Mouse (Mus musculus) limb, embryonic 13.5 days (tissue): ENCODE results near the gene Anxa4. TPM values are rescaled to one million over a fixed set of nuclear protein-coding genes. Genes with fewer than 3 reads are reported as not detected.

Experiments
- ATAC-seq: fragments of 200-750 bp; cut with Nextera tagmentation; 2 replicates; pipeline ENCODE4 v1.8.0; 2017; ENCODE audit warnings: low read depth, moderate number of reproducible peaks, moderate TSS enrichment; ENCODE audit not compliant: low FRiP score
- H3K27ac ChIP-seq: fragments of 300-500 bp; sonication (generic); 2 replicates; pipeline ENCODE4 v1.5.1; 2015; ENCODE audit warnings: inconsistent platforms, mild to moderate bottlenecking, moderate library complexity
- H3K27me3 ChIP-seq: fragments of 300-500 bp; sonication (generic); 2 replicates; pipeline ENCODE4 v1.6.1; 2015; ENCODE audit warnings: mild to moderate bottlenecking, inconsistent platforms
- H3K36me3 ChIP-seq: fragments of 300-500 bp; sonication (generic); 2 replicates; pipeline ENCODE4 v1.6.1; 2015; ENCODE audit warnings: inconsistent platforms, mild to moderate bottlenecking, moderate library complexity
- H3K4me1 ChIP-seq: fragments of 300-500 bp; sonication (generic); 2 replicates; pipeline ENCODE4 v1.6.1; 2015; ENCODE audit warnings: inconsistent platforms
- H3K4me2 ChIP-seq: fragments of 300-500 bp; sonication (generic); replicated peaks from 2 replicates; pipeline ENCODE4 v1.6.1; 2015; ENCODE audit warnings: inconsistent platforms, mild to moderate bottlenecking, moderate library complexity
- H3K4me3 ChIP-seq: fragments of 300-500 bp; sonication (generic); 2 replicates; pipeline ENCODE4 v1.5.1; 2015; ENCODE audit warnings: moderate library complexity, mild to moderate bottlenecking, inconsistent platforms
- H3K9ac ChIP-seq: fragments of 300-500 bp; sonication (generic); 2 replicates; pipeline ENCODE4 v1.6.1; 2015; ENCODE audit warnings: mild to moderate bottlenecking, inconsistent platforms
- H3K9me3 ChIP-seq: fragments of 300-500 bp; sonication (generic); 2 replicates; pipeline ENCODE4 v1.6.1; 2016; ENCODE audit warnings: inconsistent platforms
- WGBS: fragments of 180-500 bp; shearing (Covaris S2); methylation state at CpG from one replicate; pipeline ENCODE4 v1.1.7; 2015; 5-methylcytosine and 5-hydroxymethylcytosine counted together
- polyA plus RNA-seq: library from polyadenylated mRNA; unstranded; fragments of >200 nt; fragmentation: Nextera tagmentation; extraction: Ambion mirVana; gene quantifications from 2 replicates; pipeline ENCODE4 v1.2.1, GENCODE M21; 2015

The Anxa4 gene
- polyA plus RNA-seq, 1 experiment from 2014 or later = 31.5 TPM

GRCm38 (mm10) chr6:86686971-86687370 lies 106.4 kb downstream of the Anxa4 start:
- no peak overlapping the region for H3K4me3 ChIP-seq
- no peak overlapping the region for H3K4me2 ChIP-seq
- no peaks in the 10 kb centered on the region for H3K9me3 ChIP-seq
- H3K9ac ChIP-seq = no peak overlapping the region
- H3K27ac ChIP-seq = no peak overlapping the region
- peaks cover 10% of the 10 kb centered on the region for H3K4me1 ChIP-seq
- no peak for ATAC-seq
- H3K27me3 ChIP-seq = no peaks in the 10 kb centered on the region
- WGBS = 62% methylated on average over 1 of the region's 1 CpGs
- H3K36me3 ChIP-seq = peaks cover 38% of the 10 kb centered on the region

Other genes starting within 250 kb of the Anxa4 start
- 3.8 and 4.6 TPM in 2 replicates for gene Asprv1, start 165.4 kb downstream of the Anxa4 start, polyA plus RNA-seq
- gene Mxd1, start 124.4 kb downstream of the Anxa4 start, polyA plus RNA-seq = 13.4 and 13.8 TPM in 2 replicates
- 124 and 137 TPM in 2 replicates for gene Snrnp27, start 109.1 kb downstream of the Anxa4 start, polyA plus RNA-seq
- gene Gmcl1, start 60.2 kb downstream of the Anxa4 start, polyA plus RNA-seq = 40.0 and 41.5 TPM in 2 replicates
- gene Aak1, start 55.9 kb upstream of the Anxa4 start, polyA plus RNA-seq = 15.6 and 18.8 TPM in 2 replicates
- 105 TPM in 2 replicates for gene Nfu1, start 215.7 kb upstream of the Anxa4 start, polyA plus RNA-seq
- 26.2 and 27.3 TPM in 2 replicates for gene Gfpt1, start 249.3 kb upstream of the Anxa4 start, polyA plus RNA-seq